27 mouse cellular contexts compared by ENCODE assay signal in the genomic region with DNA sequence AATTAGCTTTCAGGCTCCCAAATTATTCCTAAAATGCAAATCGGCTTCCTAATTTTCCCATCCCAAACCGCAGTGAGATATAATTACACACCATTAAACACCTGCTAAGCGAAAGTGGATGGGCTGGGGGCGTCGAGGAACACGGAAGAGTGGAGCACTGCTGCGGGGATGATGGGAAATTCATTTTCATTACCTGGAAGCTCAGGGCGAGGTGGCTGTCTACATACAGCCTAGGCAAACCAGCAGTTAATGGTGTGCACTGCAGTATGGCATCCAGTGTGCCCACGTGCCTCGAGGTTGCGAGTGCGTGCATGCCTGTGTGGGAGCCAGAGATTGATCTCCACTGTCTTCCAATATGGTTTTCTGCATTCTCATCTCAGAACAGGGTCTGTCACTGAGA.
DNase-seq lines count a peak whose midpoint lies in the region; ATAC-seq and TF ChIP-seq lines count a peak whose summit lies in the region.
"Had no signal": no experiment of that assay in that cellular context is flagged by ENCODE, and none has a peak within 500 bp of the region (broad histone marks: within the 10 kb centered on the region; RNA-seq: fewer than 3 reads in every experiment).

No protein-coding gene starts in this region.

- no peaks in the 10 kb centered on the region for H3K27me3 ChIP-seq in forebrain, embryonic 16.5 days (replicated peaks; ENCODE audit: control insufficient read depth, insufficient read depth, low read length)
- H3K27me3 ChIP-seq in forebrain, embryonic 15.5 days = no peaks in the 10 kb centered on the region
- no peaks in the 10 kb centered on the region for H3K27me3 ChIP-seq in hindbrain, embryonic 15.5 days
- no peaks in the 10 kb centered on the region for H3K27me3 ChIP-seq in hindbrain, embryonic 11.5 days (ENCODE audit: control insufficient read depth, insufficient read depth, low read length)
- H3K27me3 ChIP-seq in E14TG2a.4 (ENCODE audit: insufficient read depth, low read length) = no peaks in the 10 kb centered on the region
- no peaks in the 10 kb centered on the region for H3K27me3 ChIP-seq in hindbrain, postnatal 0 days (ENCODE audit: insufficient read depth, low read length)
- H3K27me3 ChIP-seq: CH12.LX; heart, embryonic 13.5 days; intestine, embryonic 15.5 days had no signal

- 0 out of 2 replicates have a peak, but pooled peaks have one; percentile 10 for ATAC-seq in forebrain, embryonic 16.5 days
- no peak for ATAC-seq in forebrain, embryonic 15.5 days (replicated peaks)
- 0 out of 2 replicates have a peak, but pooled peaks have one; percentile 45 for ATAC-seq in hindbrain, embryonic 15.5 days (ENCODE audit: low FRiP score, low read depth)
- no peak for ATAC-seq in hindbrain, embryonic 11.5 days (ENCODE audit: low FRiP score)
- no peak for ATAC-seq in hindbrain, postnatal 0 days
- ATAC-seq: forebrain, embryonic 14.5 days; intestine, embryonic 15.5 days had no signal

- H3K4me3 ChIP-seq in forebrain, embryonic 16.5 days (replicated peaks; ENCODE audit: low read length) = no peak overlapping the region
- no peak overlapping the region for H3K4me3 ChIP-seq in forebrain, embryonic 15.5 days
- H3K4me3 ChIP-seq in hindbrain, embryonic 15.5 days = no peak overlapping the region
- H3K4me3 ChIP-seq in hindbrain, embryonic 11.5 days (ENCODE audit: low read depth, low read length) = no peak overlapping the region
- H3K4me3 ChIP-seq in E14TG2a.4 (replicated peaks; ENCODE audit: low read length) = 0 out of 2 replicates have a peak overlapping the region, but pooled peaks have one; percentile 20
- H3K4me3 ChIP-seq in hindbrain, postnatal 0 days (ENCODE audit: low read length) = no peak overlapping the region
- H3K4me3 ChIP-seq: heart, adult 2 months; heart, embryonic 10.5 days; heart, embryonic 13.5 days; intestine, embryonic 15.5 days had no signal

- TF ChIP-seq CTCF in E14TG2a.4 (conservative IDR thresholded peaks at IDR 0.05; ENCODE audit: low read length) = no peak
- TF ChIP-seq CTCF in hindbrain, postnatal 0 days (IDR thresholded peaks at IDR 0.05; ENCODE audit: low read depth) = no peak

- H3K4me2 ChIP-seq in forebrain, embryonic 16.5 days (ENCODE audit: low read length) = no peak overlapping the region
- H3K4me2 ChIP-seq in forebrain, embryonic 15.5 days (replicated peaks) = no peak overlapping the region
- H3K4me2 ChIP-seq in hindbrain, embryonic 15.5 days = no peak overlapping the region
- H3K4me2 ChIP-seq in hindbrain, embryonic 11.5 days (replicated peaks; ENCODE audit: low read depth, low read length) = no peak overlapping the region
- H3K4me2 ChIP-seq in hindbrain, postnatal 0 days (ENCODE audit: low read depth, low read length) = no peak overlapping the region
- H3K4me2 ChIP-seq: heart, embryonic 13.5 days; intestine, embryonic 15.5 days had no signal

- DNase-seq in hindbrain, embryonic 11.5 days (ENCODE audit: low spot score) = no peak
- DNase-seq in hindbrain, postnatal 0 days (ENCODE audit: low spot score) = peak; percentile 20
- no peak for DNase-seq in urinary bladder, adult 18-20 months (ENCODE audit: low spot score in 2 of 2)
- DNase-seq in spleen, postnatal 4 days (ENCODE audit: low spot score in 2 of 2) = no peak
- DNase-seq: adrenal gland, adult 2 months; adrenal gland, postnatal 14 days; B cell, adult 2 months; cerebellum, adult 11 months; cerebellum, adult 8-10 months; cerebellum, postnatal 10 days; cerebellum, postnatal 36 days; embryo, embryonic 11 days; gastrocnemius, postnatal 10 days; gastrocnemius, postnatal 36 days; heart, adult 2 months; heart, postnatal 14 days; heart, postnatal 4 days; kidney, adult 11 months had no signal

- WGBS in forebrain, embryonic 16.5 days = 57% methylated on average over 12 of the region's 12 CpGs
- WGBS in forebrain, embryonic 15.5 days = 57% methylated on average over 12 of the region's 12 CpGs
- 69% methylated on average over 12 of the region's 12 CpGs for WGBS in hindbrain, embryonic 15.5 days
- WGBS in hindbrain, embryonic 11.5 days = 87% methylated on average over 12 of the region's 12 CpGs
- 75% methylated on average over 12 of the region's 12 CpGs for WGBS in hindbrain, postnatal 0 days

- H3K9ac ChIP-seq in forebrain, embryonic 16.5 days (replicated peaks; ENCODE audit: low read depth, low read length) = no peak overlapping the region
- H3K9ac ChIP-seq in forebrain, embryonic 15.5 days (replicated peaks) = no peak overlapping the region
- no peak overlapping the region for H3K9ac ChIP-seq in hindbrain, embryonic 15.5 days
- H3K9ac ChIP-seq in hindbrain, embryonic 11.5 days (ENCODE audit: low read depth, low read length) = no peak overlapping the region
- H3K9ac ChIP-seq in hindbrain, postnatal 0 days (replicated peaks; ENCODE audit: low read length) = no peak overlapping the region
- H3K9ac ChIP-seq: heart, embryonic 13.5 days; intestine, embryonic 15.5 days had no signal

- H3K4me1 ChIP-seq in forebrain, embryonic 16.5 days (replicated peaks; ENCODE audit: control insufficient read depth, insufficient read depth, low read length) = no peaks in the 10 kb centered on the region; the same call in 1 of the 2 replicates
- peaks cover 3% of the 10 kb centered on the region; the same call in 1 of the 2 replicates for H3K4me1 ChIP-seq in forebrain, embryonic 15.5 days
- H3K4me1 ChIP-seq in hindbrain, embryonic 15.5 days (replicated peaks) = 0 out of 2 replicates have a peak, but pooled peaks cover 3% of the 10 kb centered on the region
- H3K4me1 ChIP-seq in hindbrain, embryonic 11.5 days (replicated peaks; ENCODE audit: control insufficient read depth, insufficient read depth, low read length) = no peaks in the 10 kb centered on the region
- H3K4me1 ChIP-seq in E14TG2a.4 (replicated peaks; ENCODE audit: low read depth, low read length) = peaks cover 33% of the 10 kb centered on the region
- H3K4me1 ChIP-seq in hindbrain, postnatal 0 days (ENCODE audit: insufficient read depth, low read length) = no peaks in the 10 kb centered on the region
- H3K4me1 ChIP-seq: intestine, embryonic 15.5 days had no signal

- H3K36me3 ChIP-seq in forebrain, embryonic 16.5 days (ENCODE audit: control insufficient read depth, insufficient read depth) = no peaks in the 10 kb centered on the region
- H3K36me3 ChIP-seq in forebrain, embryonic 15.5 days = no peaks in the 10 kb centered on the region
- no peaks in the 10 kb centered on the region for H3K36me3 ChIP-seq in hindbrain, embryonic 15.5 days
- H3K36me3 ChIP-seq in hindbrain, embryonic 11.5 days (ENCODE audit: control insufficient read depth, insufficient read depth, low read length) = no peaks in the 10 kb centered on the region
- H3K36me3 ChIP-seq in E14TG2a.4 (ENCODE audit: insufficient read depth, low read length) = peaks cover 38% of the 10 kb centered on the region
- H3K36me3 ChIP-seq in hindbrain, postnatal 0 days (ENCODE audit: insufficient read depth, low read length) = no peaks in the 10 kb centered on the region
- H3K36me3 ChIP-seq: heart, embryonic 10.5 days; heart, embryonic 13.5 days; intestine, embryonic 15.5 days had no signal

- no peaks in the 10 kb centered on the region for H3K9me3 ChIP-seq in forebrain, embryonic 16.5 days (ENCODE audit: control insufficient read depth, low read length)
- no peaks in the 10 kb centered on the region for H3K9me3 ChIP-seq in forebrain, embryonic 15.5 days
- no peaks in the 10 kb centered on the region for H3K9me3 ChIP-seq in hindbrain, embryonic 15.5 days
- no peaks in the 10 kb centered on the region for H3K9me3 ChIP-seq in hindbrain, embryonic 11.5 days (ENCODE audit: control insufficient read depth, low read length)
- H3K9me3 ChIP-seq in E14TG2a.4 (ENCODE audit: low read length) = no peaks in the 10 kb centered on the region
- no peaks in the 10 kb centered on the region for H3K9me3 ChIP-seq in hindbrain, postnatal 0 days (ENCODE audit: low read length)
- H3K9me3 ChIP-seq: heart, embryonic 10.5 days; intestine, embryonic 15.5 days had no signal

- H3K27ac ChIP-seq in forebrain, embryonic 16.5 days (ENCODE audit: low read length) = no peak overlapping the region
- no peak overlapping the region for H3K27ac ChIP-seq in forebrain, embryonic 15.5 days (replicated peaks)
- no peak overlapping the region for H3K27ac ChIP-seq in hindbrain, embryonic 15.5 days (replicated peaks)
- H3K27ac ChIP-seq in hindbrain, embryonic 11.5 days (ENCODE audit: low read depth, low read length) = no peak overlapping the region
- H3K27ac ChIP-seq in hindbrain, postnatal 0 days = no peak overlapping the region
- H3K27ac ChIP-seq: heart, adult 2 months; heart, embryonic 10.5 days; heart, embryonic 13.5 days; intestine, embryonic 15.5 days had no signal

Comparison
In these comparisons a context has a peak if more than half of its experiments do, and no peak if none do; other contexts are left out.
1. ATAC-seq: peak in forebrain, embryonic 16.5 days (single experiment) and hindbrain, embryonic 15.5 days (single experiment); none in forebrain, embryonic 15.5 days (single experiment), hindbrain, embryonic 11.5 days (single experiment) and hindbrain, postnatal 0 days (single experiment).